Mouse (Mus musculus) spleen, embryonic (tissue): Measurements from ENCODE around the gene Gm10750.
"Not testable (repeated sequence)": the region's sequence is repeated elsewhere in the genome, so short reads cannot be mapped to it uniquely, and the experiment has no call there.

Experiments
- CTCF ChIA-PET: fragments of 350-600 bp; sonication (Branson Sonifier 250); formaldehyde crosslinking; loops from one replicate; lab custom pipeline; 2022; lab: Charles Lee

Gm10750 gene

GRCm38 (mm10) chr2:149017137-149017536 lies at the start of gene Gm10750:
Gene Gm10750, minus strand, starts transcription at chr2:149017237.
- CTCF ChIA-PET = not testable (repeated sequence)

- CTCF ChIA-PET = no interaction called here
Measured at GRCm38 (mm10) chr2:149004826-149005225, 12.2 kb downstream of the Gm10750 start.

DNA sequence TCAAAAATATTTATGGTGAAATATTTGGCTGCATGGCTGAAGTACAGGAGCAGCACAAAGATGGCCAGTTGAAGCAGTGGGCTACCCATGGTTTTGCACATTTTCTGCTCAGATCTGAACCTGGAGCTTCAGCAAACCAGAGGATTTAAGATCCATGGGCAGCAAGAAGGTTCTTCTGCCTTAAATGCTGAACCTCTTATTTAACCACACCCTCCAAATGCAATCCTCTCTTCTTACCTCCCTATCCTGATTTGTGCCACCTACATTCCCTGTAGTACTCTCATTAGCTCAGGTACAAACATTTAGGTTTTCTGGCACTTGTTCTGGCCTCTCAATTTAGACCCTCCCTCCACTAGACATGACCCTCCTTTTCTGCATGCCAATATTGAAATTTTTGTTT lies 13.9 kb downstream of the Gm10750 start, which contains the start of gene Gm1330:
Gene Gm1330 (minus strand): TSS at position 101 of the 400 bp plus-strand sequence.
- CTCF ChIA-PET = no interaction called here

DNA sequence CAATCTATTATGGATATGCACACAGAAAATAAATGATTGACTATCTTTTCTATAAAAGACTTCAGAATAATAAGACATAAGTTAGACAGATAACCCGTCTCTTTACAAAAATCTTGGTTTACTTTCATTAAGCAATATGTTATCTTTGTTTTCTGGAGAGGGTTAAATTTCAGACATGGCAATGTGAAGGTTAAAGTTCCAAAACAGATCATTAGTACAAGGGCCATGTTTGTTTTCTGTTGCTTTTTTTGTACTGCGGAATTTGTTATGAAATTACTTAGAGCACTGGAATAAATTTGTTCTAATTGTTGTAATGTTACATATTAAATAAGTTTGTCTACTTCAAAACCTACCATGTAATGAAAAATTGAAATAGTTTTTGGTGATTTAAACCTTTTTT lies 21.9 kb downstream of the Gm10750 start:
- CTCF ChIA-PET = no interaction called here
